Mouse (Mus musculus): ENCODE measurements at regions not wholly inside any gene's neighbourhood (a gene's known extent, or its start where the extent isn't known, plus 50 kb on each side); places are given as distances from the start of the nearest gene placed in this dataset.

DNA sequence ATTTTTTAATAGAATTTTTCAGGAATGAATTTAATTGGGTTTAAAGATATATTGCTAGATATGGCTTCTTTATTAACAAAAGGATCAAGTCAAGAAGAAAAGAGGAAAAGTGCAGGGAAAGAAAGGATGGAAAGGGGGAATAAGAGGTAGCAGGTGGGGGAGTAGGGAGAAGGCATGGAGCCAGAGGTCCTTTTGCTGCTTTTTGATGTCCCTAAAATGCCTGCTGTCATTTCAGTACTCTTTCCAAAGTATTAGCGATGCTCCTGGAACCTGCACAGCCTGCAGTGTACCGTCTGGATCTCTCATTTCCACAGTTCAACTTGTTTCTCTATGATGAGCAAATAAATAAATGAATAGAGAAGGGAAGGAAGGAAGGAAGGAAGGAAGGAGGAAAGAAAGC lies 240.4 kb upstream of the Hnrnpa3 start:
- no peak for DNase-seq (ENCODE audit: low read depth)

DNA sequence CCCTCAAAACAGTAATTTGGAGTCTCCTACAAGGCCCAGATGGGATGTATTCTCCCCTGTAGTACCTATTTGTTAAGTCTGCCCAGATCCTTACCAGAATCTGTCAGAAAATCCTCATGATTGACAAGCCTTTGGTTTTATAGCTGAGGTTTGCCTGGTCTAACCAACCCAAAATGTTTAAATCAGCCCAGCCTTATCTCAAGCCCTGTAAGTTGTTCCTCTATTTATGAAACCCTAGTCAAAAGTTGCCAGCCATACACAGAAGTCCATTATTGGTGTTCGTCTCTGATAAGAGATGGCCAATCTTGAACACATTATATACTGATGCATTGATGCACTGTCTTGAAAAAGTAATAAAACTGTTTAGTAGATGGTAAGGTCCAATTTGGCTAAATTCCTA lies 239.9 kb upstream of the Hnrnpa3 start:
- DNase-seq (ENCODE audit: low read depth): no peak

DNA sequence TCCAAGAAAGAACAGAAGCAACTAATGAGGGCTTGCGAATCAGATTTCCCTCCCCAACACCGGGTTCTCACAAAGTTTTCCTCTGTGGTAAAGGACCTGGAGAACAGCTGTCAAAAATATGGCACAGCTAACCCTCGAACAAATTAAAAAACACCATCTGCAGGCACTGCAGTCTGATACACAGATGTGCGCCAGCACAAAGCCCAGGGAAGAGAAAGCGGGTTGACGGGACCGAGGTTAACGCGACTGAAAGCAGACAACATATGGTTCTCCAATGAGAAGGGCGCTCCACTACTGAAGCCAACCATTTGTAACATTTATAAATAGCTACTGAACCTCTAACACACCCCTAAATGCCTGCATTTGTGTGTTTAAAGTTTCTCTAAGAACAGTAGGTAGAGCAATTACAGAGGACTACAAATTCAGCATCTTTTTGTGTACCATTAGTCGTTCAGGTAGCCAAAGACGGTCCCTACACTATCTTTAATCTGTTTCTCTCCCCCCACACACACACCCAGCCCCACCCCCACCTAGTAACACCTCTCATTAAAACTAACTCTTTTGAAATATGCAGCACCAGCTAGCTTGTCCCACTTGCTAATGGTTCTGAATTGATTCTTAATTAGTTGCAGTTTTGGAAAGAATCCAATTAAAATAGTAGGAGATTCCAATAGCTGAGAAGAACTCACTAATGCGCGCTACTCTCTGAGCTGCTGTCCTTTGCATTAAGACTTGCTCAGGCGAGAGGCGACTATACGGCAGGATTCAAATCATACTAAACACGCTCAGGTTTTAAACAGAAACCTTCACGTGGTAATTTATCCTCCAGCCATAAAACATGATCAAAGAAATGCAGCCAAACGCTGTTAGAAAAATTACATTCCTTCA lies 236.0 kb upstream of the Hnrnpa3 start:
- DNase-seq (ENCODE audit: low read depth): no peak

GRCm38 (mm10) chr2:75423872-75424271 lies 235.2 kb upstream of the Hnrnpa3 start:
- no peak for DNase-seq (ENCODE audit: low read depth)

DNA sequence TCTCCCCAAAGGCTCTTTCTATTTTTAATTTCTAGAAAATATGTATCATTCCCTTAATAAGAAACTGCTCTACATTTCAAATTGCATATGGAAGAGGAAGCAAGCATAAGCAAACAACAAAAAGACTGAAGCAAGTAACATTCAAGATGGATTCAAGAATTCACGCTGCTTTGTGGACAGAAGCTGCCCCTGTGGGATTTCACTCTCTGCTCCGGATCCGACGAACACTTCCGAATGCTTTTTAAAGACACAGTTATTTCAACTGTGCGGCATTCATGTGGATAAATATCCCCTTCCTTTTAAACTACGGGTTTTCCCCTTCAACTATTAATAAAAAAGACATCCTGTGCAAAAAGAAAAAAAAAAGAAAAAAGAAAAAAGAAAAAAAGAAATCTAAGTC lies 234.7 kb upstream of the Hnrnpa3 start:
- no peak for DNase-seq (ENCODE audit: low read depth)

GRCm38 (mm10) chr2:75424911-75425310 lies 234.2 kb upstream of the Hnrnpa3 start:
- DNase-seq (ENCODE audit: low read depth): no peak

- DNase-seq (ENCODE audit: low read depth): no peak
These were observed 233.7 kb upstream of the Hnrnpa3 start for GRCm38 (mm10) chr2:75425384-75425783.

- no peak for DNase-seq (ENCODE audit: low read depth)
These were observed 233.3 kb upstream of the Hnrnpa3 start for GRCm38 (mm10) chr2:75425791-75426190.

- no peak for DNase-seq (ENCODE audit: low read depth)
These were observed 231.1 kb upstream of the Hnrnpa3 start for GRCm38 (mm10) chr2:75427936-75428458.

DNA sequence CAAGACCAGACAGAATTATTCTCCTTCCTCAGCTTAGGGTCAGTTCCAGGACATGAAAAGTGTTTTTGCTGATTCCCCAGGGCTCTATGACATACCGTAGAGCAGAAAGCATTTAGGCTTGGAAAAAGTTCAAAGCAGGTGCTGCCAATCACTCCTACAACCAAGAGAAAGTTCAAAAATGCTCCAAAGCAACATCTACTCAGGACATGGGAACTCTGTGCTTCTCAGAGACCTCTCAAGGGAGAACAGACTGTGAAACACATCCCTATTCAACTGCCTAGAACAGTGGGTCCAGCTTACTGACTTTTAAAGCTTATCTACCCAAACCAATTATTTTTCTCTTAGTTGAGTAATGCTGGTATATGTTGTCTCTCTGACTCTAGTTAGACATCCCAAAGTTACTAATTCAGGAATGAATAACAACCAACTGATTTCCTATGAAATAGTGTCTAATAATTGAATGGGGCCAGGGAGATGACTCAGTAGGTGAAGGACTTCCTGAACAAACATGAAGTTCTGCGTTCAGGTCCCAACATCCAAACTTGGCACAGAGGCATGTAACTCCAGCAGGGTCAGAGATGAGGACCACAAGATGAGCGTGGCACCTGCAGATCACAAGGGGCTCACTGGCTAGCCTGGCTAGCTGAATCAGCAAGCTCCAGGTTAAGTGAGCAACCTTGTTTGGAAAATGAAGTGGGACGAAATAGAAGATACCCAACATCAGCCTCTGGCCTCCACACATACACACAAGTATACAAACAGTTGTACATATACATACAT lies 228.7 kb upstream of the Hnrnpa3 start:
- no peak for DNase-seq (ENCODE audit: low read depth)

GRCm38 (mm10) chr2:75431981-75432380 lies 227.1 kb upstream of the Hnrnpa3 start:
- no peak for DNase-seq (ENCODE audit: low read depth)

- no peak for DNase-seq (ENCODE audit: low read depth)
These were observed 224.5 kb upstream of the Hnrnpa3 start for GRCm38 (mm10) chr2:75434521-75434920.

GRCm38 (mm10) chr2:75439522-75440230 lies 219.4 kb upstream of the Hnrnpa3 start:
- no peak for DNase-seq (ENCODE audit: low read depth)

DNA sequence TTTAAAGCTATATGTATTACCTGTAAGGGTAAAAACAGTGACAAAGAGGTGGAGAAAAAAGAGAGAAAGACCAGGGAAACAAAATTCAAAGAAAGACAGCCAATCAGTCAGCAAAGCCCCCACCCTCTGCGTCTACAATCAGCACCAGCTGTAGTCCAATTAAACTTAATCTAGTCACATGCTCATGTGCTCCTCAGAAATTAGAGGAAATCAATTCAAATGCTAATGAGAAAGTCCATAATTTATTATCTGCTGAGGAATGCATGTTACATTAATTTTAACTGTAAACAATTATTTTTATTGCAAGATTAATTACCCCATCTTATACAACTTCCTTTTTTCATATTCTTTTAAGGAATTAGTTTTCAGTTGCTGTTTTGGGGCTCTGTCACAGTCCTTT lies 216.4 kb upstream of the Hnrnpa3 start:
- DNase-seq (ENCODE audit: low read depth): no peak

DNA sequence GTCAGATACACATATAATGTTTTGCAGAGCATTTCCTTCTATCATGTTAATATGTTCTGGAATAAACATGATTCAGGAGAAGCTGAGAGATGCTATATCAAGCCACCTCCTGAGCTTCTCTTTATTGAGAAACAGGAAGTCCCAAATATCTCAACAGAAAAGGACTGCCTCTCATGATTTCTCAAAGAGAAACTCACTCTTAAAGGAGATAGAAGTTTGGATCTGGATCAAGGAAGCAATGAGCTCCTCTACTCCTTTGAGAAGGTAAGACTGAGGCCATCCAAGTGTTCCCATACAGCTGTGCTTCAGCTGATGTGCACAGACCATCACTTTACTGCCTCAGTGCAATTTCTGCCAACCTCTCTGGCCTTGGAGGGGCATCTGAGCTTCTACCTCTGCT lies 213.9 kb upstream of the Hnrnpa3 start:
- no peak for DNase-seq (ENCODE audit: low read depth)

GRCm38 (mm10) chr2:75446996-75447715 lies 211.9 kb upstream of the Hnrnpa3 start:
- DNase-seq (ENCODE audit: low read depth): no peak

- no peak for DNase-seq (ENCODE audit: low read depth)
These were observed 210.8 kb upstream of the Hnrnpa3 start for GRCm38 (mm10) chr2:75448221-75448620.

- no peak for DNase-seq (ENCODE audit: low read depth)
These were observed 207.2 kb upstream of the Hnrnpa3 start for GRCm38 (mm10) chr2:75451846-75452267.

GRCm38 (mm10) chr2:75452274-75453148 lies 206.6 kb upstream of the Hnrnpa3 start:
- DNase-seq (ENCODE audit: low read depth): no peak

DNA sequence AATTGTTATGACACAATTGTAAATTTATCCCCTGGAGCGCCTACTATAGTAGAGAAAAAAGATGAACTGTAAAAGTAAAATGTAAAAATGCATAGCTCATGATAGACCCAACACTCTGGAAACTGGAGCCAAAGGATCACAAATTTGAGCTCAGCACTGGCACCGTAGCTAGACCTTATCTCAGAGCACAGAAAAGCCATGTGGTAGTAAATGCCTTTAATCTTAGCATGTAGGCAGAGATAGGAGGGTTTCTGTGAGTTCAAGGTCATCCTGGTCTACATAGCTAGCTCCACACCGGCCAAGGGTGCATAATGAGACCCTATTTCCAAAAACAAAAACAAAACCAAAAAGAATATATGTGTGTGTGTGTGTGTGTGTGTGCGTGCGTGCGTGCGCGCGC lies 203.6 kb upstream of the Hnrnpa3 start:
- no peak for DNase-seq (ENCODE audit: low read depth)

DNA sequence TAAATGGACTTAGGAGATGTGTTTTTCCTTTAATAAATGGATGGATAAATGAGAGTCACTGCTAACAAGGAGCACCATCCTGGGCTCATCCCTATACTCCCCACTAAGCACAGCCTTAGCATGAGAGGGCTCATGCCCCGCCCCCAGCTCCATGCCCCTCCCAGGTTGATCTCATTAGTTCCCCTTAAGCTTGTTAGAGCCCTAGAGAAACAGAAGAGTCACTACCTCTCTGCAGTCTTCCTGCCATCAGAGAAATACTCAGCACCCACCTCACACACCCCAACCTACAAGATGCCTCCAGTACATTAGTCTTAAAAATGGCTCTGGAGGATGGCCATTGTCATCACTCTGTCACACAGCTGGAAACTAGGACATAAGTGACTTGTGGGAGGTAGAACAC lies 202.8 kb upstream of the Hnrnpa3 start:
- no peak for DNase-seq (ENCODE audit: low read depth)

All from NIH3T3 (cell line).